Mouse (Mus musculus) G1E-ER4 (cell line): ENCODE results near the gene AL607142.1. TPM values are rescaled to one million over a fixed set of nuclear protein-coding genes. Genes with fewer than 3 reads are reported as not detected.

Experiments
- GATA1 ChIP-seq: IDR thresholded peaks from one replicate; pipeline ENCODE4 v1.8.0; 2012; ENCODE audit warnings: low read length, inconsistent platforms
- polyA plus RNA-seq: library from polyadenylated mRNA; stranded (reverse); fragments of >175 nt; gene quantifications from 2 replicates; pipeline ENCODE4 v1.2.3, GENCODE M21; 2012

Gene AL607142.1
- polyA plus RNA-seq, 1 experiment: not detected

- TF ChIP-seq GATA1: no peak
Measured at GRCm38 (mm10) chr4:120124656-120125055, 59.9 kb downstream of the AL607142.1 start.

- no peak for TF ChIP-seq GATA1
Measured at GRCm38 (mm10) chr4:120126047-120126446, 61.3 kb downstream of the AL607142.1 start.

- no peak for TF ChIP-seq GATA1
Measured at GRCm38 (mm10) chr4:120127333-120127732, 62.5 kb downstream of the AL607142.1 start.

GRCm38 (mm10) chr4:120128033-120128432 lies 63.2 kb downstream of the AL607142.1 start:
- no peak for TF ChIP-seq GATA1

GRCm38 (mm10) chr4:120129233-120129885 lies 64.6 kb downstream of the AL607142.1 start:
- TF ChIP-seq GATA1: no peak

- no peak for TF ChIP-seq GATA1
Measured at GRCm38 (mm10) chr4:120130926-120131325, 66.1 kb downstream of the AL607142.1 start.

GRCm38 (mm10) chr4:120131441-120132220 lies 66.8 kb downstream of the AL607142.1 start:
- no peak for TF ChIP-seq GATA1

GRCm38 (mm10) chr4:120134223-120134622 lies 69.4 kb downstream of the AL607142.1 start:
- TF ChIP-seq GATA1: no peak

- no peak for TF ChIP-seq GATA1
Measured at GRCm38 (mm10) chr4:120141810-120142209, 77.0 kb downstream of the AL607142.1 start.

- TF ChIP-seq GATA1: no peak
Measured at GRCm38 (mm10) chr4:120142905-120143304, 78.1 kb downstream of the AL607142.1 start.

Other genes starting within 250 kb of the AL607142.1 start
- not detected in 2 replicates for gene Edn2, start 96.2 kb downstream of the AL607142.1 start, polyA plus RNA-seq
- not detected in 2 replicates for gene Foxo6, start 222.4 kb downstream of the AL607142.1 start, polyA plus RNA-seq